Mouse (Mus musculus): ENCODE measurements around the gene Mobp. TPM values are rescaled to one million over a fixed set of nuclear protein-coding genes. Genes with fewer than 3 reads are reported as not detected.
A peak's percentile ranks its signal among the peaks of the same experiment; 100 is the strongest.

Mobp gene
- polyA plus RNA-seq, 1 experiment, result 566 TPM

DNA sequence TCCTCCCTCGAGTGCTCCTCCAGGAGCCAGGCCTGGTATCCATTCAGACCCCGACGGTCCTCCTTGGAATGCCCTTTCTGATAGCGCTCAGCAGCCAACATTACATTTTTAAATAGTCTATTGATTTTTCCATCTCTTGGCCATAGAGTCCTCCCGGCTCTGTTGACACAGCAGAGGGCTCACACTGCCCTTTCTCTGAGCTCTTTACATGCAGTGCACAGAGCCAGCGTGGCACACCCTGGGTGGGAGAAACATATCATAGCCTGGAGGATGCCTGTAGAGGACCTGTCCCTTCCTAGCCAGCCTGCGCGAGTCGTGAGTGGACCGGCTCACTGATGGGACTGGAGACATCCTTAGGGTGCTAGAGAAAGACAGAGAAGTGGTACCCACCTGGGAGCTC is 54.4 kb downstream of the Mobp start:
- DNase-seq (ENCODE audit: extremely low spot score in 1 of 2, low spot score in 1 of 2), result no peak

GRCm38 (mm10) chr9:120206897-120207296 is 57.4 kb downstream of the Mobp start:
- no peak for DNase-seq (ENCODE audit: extremely low spot score in 1 of 2, low spot score in 1 of 2)

GRCm38 (mm10) chr9:120210068-120210467 is 60.6 kb downstream of the Mobp start:
- peak in 1 of 2 experiments; percentile 62 for DNase-seq (ENCODE audit: extremely low spot score in 1 of 2, low spot score in 1 of 2)

DNA sequence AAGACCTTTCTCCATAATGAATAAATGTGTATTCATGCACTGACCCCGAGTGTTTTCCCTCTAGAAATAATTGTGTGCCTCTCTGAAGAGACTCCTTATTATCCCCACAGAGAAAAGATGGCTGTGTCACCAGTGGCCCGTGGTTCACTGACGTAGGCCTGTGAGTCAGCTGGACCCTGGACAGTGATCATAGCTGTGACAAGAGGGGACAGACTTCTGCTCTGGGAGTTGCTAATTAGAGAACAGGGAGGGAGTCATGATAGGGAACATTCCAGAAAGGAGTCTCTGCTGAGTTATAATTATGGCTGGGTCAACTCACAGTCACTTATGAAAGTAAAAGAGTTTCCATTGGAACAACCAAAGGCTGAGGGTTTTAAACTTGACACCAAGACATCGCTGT is 61.4 kb downstream of the Mobp start:
- DNase-seq (ENCODE audit: extremely low spot score in 1 of 2, low spot score in 1 of 2), result no peak

DNA sequence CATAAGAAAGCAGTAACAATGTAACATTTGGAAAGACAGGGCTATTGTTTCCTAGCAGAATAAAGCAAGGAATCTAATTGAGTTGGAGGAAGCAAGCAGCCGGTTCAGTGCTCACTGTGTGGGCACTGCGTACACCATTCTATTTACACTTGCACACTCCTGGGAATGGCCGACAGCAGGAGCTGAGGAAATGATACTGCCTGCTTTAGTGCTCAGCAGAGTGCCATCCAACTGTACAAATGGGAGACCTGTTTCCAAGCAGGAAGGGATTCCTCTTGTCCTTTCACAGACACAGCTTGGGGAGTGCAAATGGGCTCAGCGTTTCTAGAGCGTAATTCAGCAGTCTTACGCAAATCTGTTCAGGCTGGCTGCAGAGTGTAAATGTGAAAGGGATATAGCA is 63.4 kb downstream of the Mobp start:
- no peak for DNase-seq (ENCODE audit: extremely low spot score in 1 of 2, low spot score in 1 of 2)

GRCm38 (mm10) chr9:120214978-120215495 is 65.5 kb downstream of the Mobp start:
- no peak for DNase-seq (ENCODE audit: extremely low spot score in 1 of 2, low spot score in 1 of 2)

DNA sequence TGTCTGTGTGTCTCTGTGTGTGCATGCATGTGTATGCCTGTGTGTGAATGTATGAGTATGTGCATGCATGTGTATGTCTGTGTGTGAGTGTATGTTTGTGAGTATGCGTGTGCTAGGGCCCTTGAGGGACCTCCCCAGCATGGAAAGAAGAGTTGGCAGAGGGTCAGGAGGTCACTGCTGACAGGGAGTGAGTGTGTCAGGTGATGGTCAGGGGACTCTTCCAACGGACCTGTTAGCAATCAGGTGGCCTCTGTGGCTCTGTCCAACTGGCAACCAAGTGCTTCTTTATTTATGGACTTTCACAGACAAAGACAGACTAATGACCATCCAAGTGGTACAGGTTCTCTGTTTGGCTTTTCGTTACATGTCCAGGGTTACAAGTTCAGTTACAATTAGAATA is 69.9 kb downstream of the Mobp start:
- no peak for DNase-seq (ENCODE audit: extremely low spot score in 1 of 2, low spot score in 1 of 2)

Other genes with a start within 250 kb of the Mobp start
- 20.3 and 24.0 TPM in 2 replicates for gene Gorasp1, start 212.1 kb upstream of the Mobp start, polyA plus RNA-seq (2012; rRNA removed)
- 0.34 and 0.63 TPM in 2 replicates for gene Ttc21a, start 212.1 kb upstream of the Mobp start, polyA plus RNA-seq (2012; rRNA removed)
- 11.2 and 16.6 TPM in 2 replicates for gene Csrnp1, start 165.0 kb upstream of the Mobp start, polyA plus RNA-seq (2012; rRNA removed)
- gene Xirp1, start 126.1 kb upstream of the Mobp start, polyA plus RNA-seq (2012; rRNA removed), result 0.04 TPM in 2 replicates
- gene Cx3cr1, start 79.8 kb upstream of the Mobp start, polyA plus RNA-seq (2012; rRNA removed), result 25.2 and 37.6 TPM in 2 replicates
- 0.08 TPM in 1 of 2 replicates, not detected in the other for gene Ccr8, start 57.6 kb upstream of the Mobp start, polyA plus RNA-seq (2012; rRNA removed)
- 22.2 and 23.2 TPM in 2 replicates for gene Slc25a38, start 39.3 kb upstream of the Mobp start, polyA plus RNA-seq (2012; rRNA removed)
- 932 and 941 TPM in 2 replicates for gene Rpsa, start 22.0 kb upstream of the Mobp start, polyA plus RNA-seq (2012; rRNA removed)
- gene Myrip, start 151.8 kb downstream of the Mobp start, polyA plus RNA-seq (2012; rRNA removed), result 27.7 and 30.2 TPM in 2 replicates